Mouse (Mus musculus) layer of hippocampus, adult 18-20 months (tissue): ENCODE measurements around the gene Eda2r. TPM values are rescaled to one million over a fixed set of nuclear protein-coding genes. Genes with fewer than 3 reads are reported as not detected.

Source experiments
- DNase-seq, 2 experiments: peaks; one replicate each; pipeline ENCODE4 v3.0.0; 2022; ENCODE audit warnings: low spot score in 2 of 2
- long read RNA-seq: library from polyadenylated mRNA; stranded (forward); transcript quantifications from one replicate; pipeline ENCODE4 v2.0.0, GENCODE M21; 2021
- total RNA-seq, 2 experiments: library from RNA; stranded (reverse); gene quantifications; 2 replicates each; pipeline ENCODE4 v1.2.3; 2021

The Eda2r gene
- total RNA-seq = under 1 TPM; 0.23 to 0.62 TPM
- long read RNA-seq = 0 reads

- peak in 1 of 2 experiments; percentile 6 for DNase-seq
Measured at GRCm38 (mm10) chrX:97377065-97377421, at the start of gene Eda2r. Gene Eda2r (minus strand): TSS chrX:97377216.

DNA sequence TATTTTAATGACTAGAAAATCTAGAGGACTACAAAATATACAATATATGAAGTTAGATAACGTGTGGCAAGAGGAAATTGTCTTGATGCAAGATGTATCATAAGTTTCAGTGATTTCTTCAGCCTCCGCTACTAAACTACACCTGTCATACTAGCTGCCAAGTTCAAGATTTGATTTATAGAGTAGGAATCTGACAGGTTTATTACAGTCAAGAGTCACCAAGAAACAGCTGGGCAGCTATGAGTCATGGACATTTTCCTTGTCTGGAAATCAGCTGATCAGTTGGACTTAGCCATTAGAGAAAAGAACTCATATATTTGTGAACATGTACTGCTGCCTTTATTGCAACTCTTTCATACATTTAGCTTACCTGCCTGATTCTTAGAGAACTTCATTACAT is 20.9 kb upstream of the Eda2r start:
- DNase-seq = no peak

DNA sequence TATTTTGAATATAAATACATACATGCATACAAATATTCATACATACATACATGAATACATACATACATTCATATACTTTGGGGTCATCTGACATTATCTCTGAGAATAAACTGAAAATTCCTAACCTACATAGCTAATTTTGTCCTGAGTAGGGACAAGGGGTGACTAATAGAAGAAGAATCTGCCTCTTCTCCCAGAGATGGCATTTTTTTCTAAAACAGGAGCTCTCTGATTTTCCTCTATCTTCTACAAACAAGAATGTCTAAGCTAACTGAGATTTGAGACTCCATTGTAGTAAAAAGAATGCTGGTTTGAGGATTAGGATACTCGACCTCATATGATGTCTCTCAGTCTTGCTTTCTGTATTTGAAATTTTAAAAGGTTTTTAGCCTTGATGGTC is 1.1 kb upstream of the Eda2r start:
- no peak for DNase-seq

- peak; percentile 1 to 3 for DNase-seq
Measured at GRCm38 (mm10) chrX:97376321-97377064, 523 bp downstream of the Eda2r start.

- DNase-seq = no peak
Measured at GRCm38 (mm10) chrX:97372826-97373225, 4.2 kb downstream of the Eda2r start.

- no peak for DNase-seq
Measured at GRCm38 (mm10) chrX:97369206-97369605, 7.8 kb downstream of the Eda2r start.

- DNase-seq = no peak
Measured at GRCm38 (mm10) chrX:97368741-97369140, 8.3 kb downstream of the Eda2r start.

DNA sequence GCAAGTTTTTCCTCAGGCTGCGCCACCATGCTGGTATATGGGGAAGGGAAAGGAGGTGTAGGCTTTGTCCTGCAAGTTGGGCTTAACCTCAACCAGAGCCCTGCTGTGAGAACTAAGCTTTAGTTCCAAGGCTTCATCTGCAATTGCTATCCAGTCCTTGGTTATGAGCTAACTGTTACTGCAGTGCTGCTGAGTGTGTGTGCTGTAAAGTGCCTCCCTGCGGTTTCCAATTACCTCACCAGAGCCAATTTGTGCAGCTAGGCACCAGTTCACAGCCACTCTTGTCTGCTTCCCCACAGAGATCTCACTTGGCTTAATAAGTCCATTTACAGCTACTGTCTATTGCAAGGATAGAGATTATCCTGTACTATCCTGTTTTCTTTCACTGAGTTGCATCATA is 16.1 kb downstream of the Eda2r start:
- no peak for DNase-seq

DNA sequence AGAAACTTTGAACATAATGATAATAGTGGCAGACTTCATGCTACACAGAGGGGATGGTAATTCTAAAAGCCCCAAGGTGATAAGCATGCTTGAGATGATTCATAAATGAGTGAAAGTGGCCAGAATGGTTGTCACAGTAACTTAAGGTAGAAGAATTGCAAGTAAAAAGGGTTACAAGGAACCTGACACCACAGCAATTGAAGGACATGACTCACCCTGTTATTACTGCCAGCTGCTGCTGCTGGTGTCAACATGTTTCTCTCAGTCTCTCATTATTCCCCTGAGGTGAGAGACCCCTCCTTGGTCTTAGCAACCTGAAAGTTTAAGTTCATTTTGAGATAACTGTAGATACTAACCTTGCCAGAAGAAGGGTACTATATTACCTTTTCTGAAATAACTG is 49.1 kb downstream of the Eda2r start:
- DNase-seq = no peak
